In genomic region chr12:31835480-31835879, GRCm38 (mm10) we compare ENCODE assay signal across 16 mouse cellular contexts.
"Had no signal": no experiment of that assay in that cellular context is flagged by ENCODE, and none has a peak within 500 bp of the region (broad histone marks: within the 10 kb centered on the region; RNA-seq: fewer than 3 reads in every experiment).

No protein-coding gene starts in this region.

- H3K27me3 ChIP-seq: kidney, embryonic 15.5 days; limb, embryonic 13.5 days; liver, embryonic 12.5 days; liver, embryonic 15.5 days; midbrain, embryonic 13.5 days had no signal

- H3K4me1 ChIP-seq: kidney, embryonic 15.5 days; limb, embryonic 10.5 days; limb, embryonic 13.5 days; liver, embryonic 12.5 days; liver, embryonic 15.5 days had no signal

- H3K9ac ChIP-seq: kidney, embryonic 15.5 days; limb, embryonic 13.5 days; liver, embryonic 12.5 days; liver, embryonic 15.5 days; midbrain, embryonic 13.5 days had no signal

- H3K4me3 ChIP-seq: kidney, embryonic 15.5 days; limb, embryonic 10.5 days; limb, embryonic 13.5 days; liver, embryonic 12.5 days; liver, embryonic 15.5 days; midbrain, embryonic 13.5 days had no signal

- H3K36me3 ChIP-seq: kidney, embryonic 15.5 days; limb, embryonic 10.5 days; liver, embryonic 12.5 days; liver, embryonic 15.5 days; midbrain, embryonic 13.5 days had no signal

- DNase-seq: kidney, adult 11 months; kidney, adult 8-10 months; kidney, postnatal 10 days; kidney, postnatal 36 days; layer of hippocampus, adult 9-11 months; liver; thymus, adult 18-20 months; thymus, postnatal 4 days had no signal

- H3K9me3 ChIP-seq: kidney, embryonic 15.5 days; limb, embryonic 10.5 days; limb, embryonic 13.5 days; liver, embryonic 12.5 days; liver, embryonic 15.5 days; midbrain, embryonic 13.5 days had no signal

- H3K4me2 ChIP-seq: kidney, embryonic 15.5 days; limb, embryonic 13.5 days; liver, embryonic 12.5 days; liver, embryonic 15.5 days; midbrain, embryonic 13.5 days had no signal

- H3K27ac ChIP-seq: kidney, embryonic 15.5 days; limb, embryonic 10.5 days; limb, embryonic 13.5 days; liver, embryonic 12.5 days; liver, embryonic 15.5 days; macrophage; midbrain, embryonic 13.5 days had no signal

- ATAC-seq: liver, embryonic 12.5 days; midbrain, embryonic 13.5 days; midbrain, embryonic 16.5 days had no signal
